Mouse (Mus musculus): Measurements from ENCODE around the gene Exoc3. TPM values are rescaled to one million over a fixed set of nuclear protein-coding genes. Genes with fewer than 3 reads are reported as not detected.

The Exoc3 gene
- polyA plus RNA-seq, 1 experiment, result 40.2 TPM

- Histone ChIP-seq H3K27ac (ENCODE audit: control insufficient read depth, insufficient read depth, low read depth, low read length, poor library complexity) (no peak overlapping the region), H3K4me1 (ENCODE audit: control insufficient read depth, insufficient read depth, low read length) (no peaks in the 10 kb centered on the region), H3K4me3 (replicated peaks; ENCODE audit: control insufficient read depth, low read depth, low read length) (no peak overlapping the region)
- WGBS, result 69% methylated on average over 3 of the region's 3 CpGs
- TF ChIP-seq CTCF (IDR thresholded peaks at IDR 0.05; ENCODE audit: control insufficient read depth, insufficient read depth, low read length) (no peak), POLR2A (IDR thresholded peaks at IDR 0.05; ENCODE audit: borderline replicate concordance, control insufficient read depth, low read depth, low read length) (no peak)
These were observed 85.9 kb downstream of the Exoc3 start for GRCm38 (mm10) chr13:74122632-74123031.

DNA sequence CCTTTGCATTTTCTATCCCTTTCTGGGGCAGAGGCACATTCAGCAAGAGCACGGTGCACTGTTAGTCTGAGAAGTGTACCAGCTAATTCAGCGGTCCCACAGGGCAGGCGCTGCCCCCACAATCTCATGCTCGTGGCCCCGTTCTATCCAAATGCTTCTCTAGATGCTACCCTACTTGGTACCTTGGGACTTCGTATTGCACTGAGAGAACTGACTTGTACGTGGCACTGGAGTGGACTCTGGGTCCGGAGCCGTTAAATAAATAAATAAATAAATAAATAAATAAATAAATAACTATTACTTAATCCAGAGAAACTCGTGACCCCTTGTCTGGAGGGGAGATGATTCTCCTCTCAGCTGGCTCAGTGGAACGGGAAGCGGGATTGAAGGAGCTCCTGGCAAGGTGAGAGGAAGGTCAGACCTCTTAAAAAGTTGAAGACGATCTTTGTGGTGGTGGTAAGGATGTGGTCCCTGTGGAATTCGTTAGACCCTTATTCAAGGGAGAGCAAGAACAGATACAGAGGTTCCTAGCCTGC is 86.7 kb downstream of the Exoc3 start:
- no peak overlapping the region for H3K4me3 ChIP-seq (replicated peaks; ENCODE audit: control insufficient read depth, low read depth, low read length)
- H3K4me1 ChIP-seq (ENCODE audit: control insufficient read depth, insufficient read depth, low read length), result no peaks in the 10 kb centered on the region
- no peak for TF ChIP-seq CTCF (IDR thresholded peaks at IDR 0.05; ENCODE audit: control insufficient read depth, insufficient read depth, low read length)
- TF ChIP-seq POLR2A (IDR thresholded peaks at IDR 0.05; ENCODE audit: borderline replicate concordance, control insufficient read depth, low read depth, low read length), result no peak
- 41% methylated on average over 14 of the region's 14 CpGs for WGBS
- H3K27ac ChIP-seq (ENCODE audit: control insufficient read depth, insufficient read depth, low read depth, low read length, poor library complexity), result no peak overlapping the region

- 4% methylated on average over 35 of the region's 35 CpGs for WGBS
- H3K4me3 ChIP-seq (replicated peaks; ENCODE audit: control insufficient read depth, low read depth, low read length), result no peak within 1 kb of the TSS
- no peak for TF ChIP-seq CTCF (IDR thresholded peaks at IDR 0.05; ENCODE audit: control insufficient read depth, insufficient read depth, low read length)
- no peak for TF ChIP-seq POLR2A (IDR thresholded peaks at IDR 0.05; ENCODE audit: borderline replicate concordance, control insufficient read depth, low read depth, low read length)
- no peaks in the 10 kb centered on the region for H3K4me1 ChIP-seq (ENCODE audit: control insufficient read depth, insufficient read depth, low read length)
- H3K27ac ChIP-seq (ENCODE audit: control insufficient read depth, insufficient read depth, low read depth, low read length, poor library complexity), result no peak within 1 kb of the TSS
These were observed 87.4 kb downstream of the Exoc3 start, which contains the start of gene Slc9a3 for GRCm38 (mm10) chr13:74121141-74121602. Gene Slc9a3 (plus strand): TSS chr13:74121457.

Other genes with a start within 250 kb of the Exoc3 start
- not detected in 2 replicates for gene Zdhhc11, start 244.9 kb downstream of the Exoc3 start, polyA plus RNA-seq (2011; ENCODE audit: insufficient read depth, insufficient read length, low replicate concordance, missing spikeins)
- 0.38 and 6.8 TPM in 2 replicates for gene Tppp, start 199.3 kb downstream of the Exoc3 start, polyA plus RNA-seq (2011; ENCODE audit: insufficient read depth, insufficient read length, low replicate concordance, missing spikeins)
- gene Cep72, start 146.4 kb downstream of the Exoc3 start, polyA plus RNA-seq (2011; ENCODE audit: insufficient read depth, insufficient read length, low replicate concordance, missing spikeins), result 3.8 and 5.9 TPM in 2 replicates
- gene Slc9a3, start 87.3 kb downstream of the Exoc3 start, polyA plus RNA-seq (2011; ENCODE audit: insufficient read depth, insufficient read length, low replicate concordance, missing spikeins), result not detected in 2 replicates
- not detected in 2 replicates for gene Ahrr, start 83.6 kb upstream of the Exoc3 start, polyA plus RNA-seq (2011; ENCODE audit: insufficient read depth, insufficient read length, low replicate concordance, missing spikeins)
- 36.0 and 45.3 TPM in 2 replicates for gene Pdcd6, start 108.8 kb upstream of the Exoc3 start, polyA plus RNA-seq (2011; ENCODE audit: insufficient read depth, insufficient read length, low replicate concordance, missing spikeins)
- 76.4 and 85.4 TPM in 2 replicates for gene Sdha, start 141.5 kb upstream of the Exoc3 start, polyA plus RNA-seq (2011; ENCODE audit: insufficient read depth, insufficient read length, low replicate concordance, missing spikeins)
- 11.6 and 22.1 TPM in 2 replicates for gene Ccdc127, start 141.6 kb upstream of the Exoc3 start, polyA plus RNA-seq (2011; ENCODE audit: insufficient read depth, insufficient read length, low replicate concordance, missing spikeins)
- 0.36 TPM in 1 of 2 replicates, not detected in the other for gene Lrrc14b, start 155.3 kb upstream of the Exoc3 start, polyA plus RNA-seq (2011; ENCODE audit: insufficient read depth, insufficient read length, low replicate concordance, missing spikeins)
- gene Zfp72, start 182.1 kb upstream of the Exoc3 start, polyA plus RNA-seq (2011; ENCODE audit: insufficient read depth, insufficient read length, low replicate concordance, missing spikeins), result 0.40 and 0.72 TPM in 2 replicates
- 295 and 726 TPM in 2 replicates for gene Ftl1-ps1, start 191.0 kb upstream of the Exoc3 start, polyA plus RNA-seq (2011; ENCODE audit: insufficient read depth, insufficient read length, low replicate concordance, missing spikeins)